Mouse (Mus musculus) right cerebral cortex, postnatal 25 days (tissue): ENCODE data around the gene Ppp2r5c.

Experiments
- DNase-seq: peaks from one replicate; pipeline ENCODE4 v3.0.0; 2022

Ppp2r5c gene

DNA sequence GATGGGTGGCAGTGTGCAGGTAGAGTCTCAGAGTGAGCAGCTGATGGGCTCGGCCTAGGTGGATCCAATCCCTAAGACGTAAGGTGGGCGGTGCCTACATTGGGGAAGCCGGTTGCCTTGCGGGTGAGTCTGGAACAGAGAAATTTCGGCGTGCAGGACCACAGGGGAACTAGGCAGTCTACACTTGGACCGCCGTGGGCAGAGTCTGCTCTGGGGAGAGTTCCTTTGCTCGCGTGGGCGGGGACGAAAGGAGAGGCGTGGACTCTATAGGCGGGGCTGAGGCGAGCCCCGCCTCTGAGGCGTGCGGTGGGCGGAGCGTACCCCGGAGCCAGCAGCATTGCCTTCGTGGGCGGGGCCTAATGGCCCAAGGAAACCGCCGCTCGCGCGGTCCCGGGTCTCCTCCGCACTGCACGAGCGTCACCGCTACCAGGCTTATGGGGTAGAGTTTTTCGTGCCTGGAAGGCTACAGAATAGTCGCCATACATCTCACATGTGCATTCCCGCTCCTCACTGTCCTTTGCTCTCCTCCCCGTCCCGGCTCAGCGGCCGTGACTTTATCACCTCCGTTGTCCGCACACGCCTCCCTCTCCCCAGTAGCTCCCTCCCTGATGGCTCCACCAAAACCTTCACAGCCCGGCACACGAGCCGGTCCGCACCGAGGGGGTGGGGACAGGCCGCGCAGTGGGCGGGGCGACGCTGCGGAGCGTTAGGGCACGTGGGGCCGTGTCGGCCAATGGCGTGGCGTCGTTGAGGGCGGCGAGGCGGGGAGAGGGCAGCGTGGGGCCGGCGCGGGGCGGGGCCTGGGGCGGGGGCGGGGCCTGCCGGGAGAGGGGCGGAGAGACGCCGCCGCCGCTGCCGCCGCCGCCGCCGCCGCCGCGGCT, at the start of gene Ppp2r5c:
Gene Ppp2r5c (plus strand): TSS at position 831 of the 881 bp plus-strand sequence.
- peak; percentile 95 for DNase-seq

DNA sequence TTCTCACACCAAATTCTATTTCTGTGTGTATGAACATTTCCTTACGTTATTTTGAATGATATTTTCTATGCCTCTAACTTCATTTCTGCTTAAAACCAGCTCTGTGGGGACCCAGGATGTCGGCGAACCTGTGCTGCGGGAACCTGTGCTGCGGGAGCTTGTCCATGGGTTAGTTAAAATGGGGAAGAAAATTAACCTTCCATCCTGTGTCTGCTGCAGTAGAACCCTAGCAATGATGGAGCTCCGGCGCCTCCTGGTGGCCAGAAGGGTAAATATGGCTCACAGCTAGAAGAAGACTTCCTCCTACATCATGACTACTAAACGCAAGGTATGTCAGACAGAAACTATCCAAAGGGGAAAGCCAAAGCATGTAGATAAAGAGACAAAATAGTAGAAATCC, 48.6 kb upstream of the Ppp2r5c start:
- peak; percentile 79 for DNase-seq

GRCm38 (mm10) chr12:110399161-110399560, 47.8 kb upstream of the Ppp2r5c start:
- no peak for DNase-seq

- no peak for DNase-seq
Observed at GRCm38 (mm10) chr12:110400936-110401335, 46.0 kb upstream of the Ppp2r5c start.

GRCm38 (mm10) chr12:110401871-110402270, 45.0 kb upstream of the Ppp2r5c start:
- no peak for DNase-seq

DNA sequence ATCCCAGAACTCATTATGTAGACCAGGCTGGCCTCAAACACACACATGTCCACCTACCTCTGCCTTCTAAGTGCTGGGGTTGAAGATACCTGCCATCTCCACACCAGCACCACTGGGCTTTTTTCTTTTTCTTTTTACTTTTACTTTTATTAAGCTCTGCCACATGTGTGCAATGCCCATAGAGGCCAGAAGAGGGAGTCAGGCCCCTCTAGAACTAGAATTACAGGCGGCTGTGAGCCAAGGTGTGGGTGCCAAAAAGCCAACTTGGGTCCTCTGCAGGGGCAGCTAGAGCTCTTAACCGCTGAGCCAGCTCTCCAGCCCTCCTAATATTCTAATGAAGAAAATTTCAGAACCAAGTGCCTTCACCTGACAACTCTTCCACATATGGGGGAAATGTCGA, 30.7 kb upstream of the Ppp2r5c start:
- no peak for DNase-seq

- no peak for DNase-seq
Observed at GRCm38 (mm10) chr12:110417023-110417986, 29.6 kb upstream of the Ppp2r5c start.

DNA sequence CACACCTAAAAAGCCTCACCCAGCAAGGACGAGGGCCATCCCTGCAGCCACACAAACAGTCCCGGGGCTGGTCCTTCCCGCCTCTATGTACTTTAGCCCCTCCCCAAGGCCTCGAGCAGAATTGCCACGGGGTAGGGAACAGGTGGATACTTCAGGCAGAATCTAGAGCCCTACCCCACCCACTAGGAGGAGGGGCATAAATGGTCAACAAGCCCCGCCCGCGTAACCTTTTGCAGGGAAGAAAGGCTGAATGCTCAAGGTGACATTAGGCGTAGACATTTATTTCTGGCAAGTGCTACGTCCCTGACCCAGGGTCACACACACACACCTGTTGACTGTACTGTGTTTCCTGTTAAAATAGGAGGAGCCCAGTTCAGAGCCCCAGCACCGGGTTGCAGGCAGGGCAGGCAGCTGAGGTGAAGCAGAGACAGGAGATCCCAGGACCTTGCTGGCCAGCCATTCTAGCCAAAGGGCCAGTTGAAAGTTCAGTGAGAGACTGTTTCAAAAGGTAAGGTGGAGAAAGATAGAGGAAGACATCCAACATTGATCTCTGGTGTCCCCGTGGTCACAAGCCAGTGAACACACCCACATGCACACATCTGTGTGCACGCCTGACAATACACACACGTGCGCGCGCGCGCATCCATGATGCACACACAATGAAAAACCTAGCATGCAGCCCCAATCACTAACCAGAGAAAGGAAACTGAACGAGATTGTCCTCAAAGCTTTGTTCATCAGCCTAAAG, 28.8 kb upstream of the Ppp2r5c start:
- DNase-seq = no peak

DNA sequence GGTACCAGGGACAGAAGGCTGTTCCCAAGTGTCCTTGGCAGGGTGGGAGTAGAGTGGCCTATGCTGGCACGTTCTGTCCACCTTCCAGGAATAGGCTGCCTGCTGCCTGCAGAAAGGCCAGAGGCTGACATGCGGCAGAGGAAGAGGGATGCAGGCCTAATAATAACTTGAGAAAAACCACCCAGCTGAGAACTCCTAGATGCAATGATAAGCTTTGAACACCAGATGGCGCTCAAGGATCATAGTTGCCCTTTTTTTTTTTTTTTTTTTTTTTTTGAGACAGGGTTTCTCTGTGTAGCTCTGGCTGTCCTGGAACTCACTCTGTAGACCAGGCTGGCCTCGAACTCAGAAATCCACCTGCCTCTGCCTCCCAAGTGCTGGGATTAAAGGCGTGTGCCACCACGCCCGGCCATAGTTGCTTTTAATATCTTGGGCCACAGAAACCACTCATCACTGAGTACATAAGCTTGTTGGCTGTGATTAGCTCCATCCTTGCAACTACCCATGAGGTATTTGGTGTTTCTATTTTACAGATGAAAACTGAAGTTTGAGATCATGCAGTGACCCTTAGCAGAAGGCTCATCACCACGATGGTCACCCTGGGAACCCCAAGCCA, 28.1 kb upstream of the Ppp2r5c start:
- DNase-seq = no peak

DNA sequence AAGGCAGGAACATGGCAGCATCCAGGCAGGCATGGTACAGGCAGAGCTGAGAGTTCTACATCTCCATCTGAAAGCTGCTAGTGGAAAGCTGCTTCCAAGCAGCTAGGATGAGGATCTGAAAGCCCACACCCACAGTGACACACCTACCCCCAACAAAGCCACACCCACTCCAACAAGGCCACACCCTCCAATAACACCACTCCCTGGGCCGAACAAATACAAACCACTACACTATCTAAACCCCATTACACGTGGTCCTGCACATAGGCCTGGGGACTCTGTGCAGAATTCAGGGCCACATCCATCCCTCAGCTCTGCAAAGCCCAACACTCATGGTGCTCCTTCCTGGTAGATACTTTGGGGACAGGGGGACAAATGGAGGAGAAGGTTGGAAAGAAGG, 27.0 kb upstream of the Ppp2r5c start:
- no peak for DNase-seq

GRCm38 (mm10) chr12:110421361-110421760, 25.6 kb upstream of the Ppp2r5c start:
- DNase-seq = no peak

GRCm38 (mm10) chr12:110424008-110424704, 22.8 kb upstream of the Ppp2r5c start:
- DNase-seq = no peak

GRCm38 (mm10) chr12:110426417-110427010, 20.4 kb upstream of the Ppp2r5c start:
- no peak for DNase-seq

- no peak for DNase-seq
Observed at GRCm38 (mm10) chr12:110429340-110429973, 17.5 kb upstream of the Ppp2r5c start.

- no peak for DNase-seq
Observed at GRCm38 (mm10) chr12:110429990-110430389, 16.9 kb upstream of the Ppp2r5c start.

- DNase-seq = no peak
Observed at GRCm38 (mm10) chr12:110431805-110432204, 15.1 kb upstream of the Ppp2r5c start.

GRCm38 (mm10) chr12:110436638-110437366, 10.1 kb upstream of the Ppp2r5c start:
- DNase-seq = no peak

DNA sequence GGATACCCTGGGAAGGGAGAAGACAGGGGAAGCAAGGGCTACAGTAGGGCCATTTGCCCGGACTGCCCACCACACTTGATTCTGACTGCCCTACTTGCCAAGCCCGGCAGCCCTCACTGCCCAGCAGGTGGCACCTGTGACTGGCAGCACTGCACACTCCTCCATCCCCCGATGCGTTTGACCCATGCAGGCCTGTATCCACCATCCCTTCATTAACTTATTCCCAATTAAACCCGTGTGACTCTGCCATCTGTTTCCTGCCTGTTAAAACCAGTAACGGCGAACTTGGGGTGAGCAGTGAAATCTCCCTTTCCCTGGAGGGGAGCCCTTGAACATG, 9.6 kb upstream of the Ppp2r5c start:
- no peak for DNase-seq

DNA sequence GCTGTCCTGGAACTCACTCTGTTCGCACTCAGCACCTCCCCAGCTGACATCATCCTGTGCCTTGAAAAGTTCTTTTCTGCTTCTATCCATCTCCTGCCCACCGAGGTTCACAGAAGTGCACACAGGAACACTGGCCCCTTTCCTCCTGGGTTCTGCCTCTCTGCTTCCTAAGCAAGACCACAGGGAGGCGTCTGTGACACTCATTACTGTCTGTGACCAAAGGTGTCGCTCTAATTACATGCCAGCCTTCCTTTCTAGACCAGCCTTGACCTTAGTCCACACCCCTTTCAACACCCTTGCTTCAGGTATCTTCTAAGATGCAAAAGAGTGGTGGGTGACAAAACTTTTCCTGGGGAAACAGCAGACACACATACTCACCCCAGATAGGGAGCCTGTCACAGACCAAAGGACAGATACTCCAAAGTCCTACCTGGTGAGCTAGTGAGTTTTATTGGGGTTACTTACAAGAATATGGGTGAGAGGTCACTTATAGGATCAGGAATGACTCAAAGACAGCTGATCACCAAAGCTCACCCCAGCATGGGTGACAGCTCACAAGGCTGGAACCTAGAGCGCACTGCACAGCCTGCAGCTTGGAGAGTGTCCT, 8.4 kb upstream of the Ppp2r5c start:
- DNase-seq = no peak

- no peak for DNase-seq
Observed at GRCm38 (mm10) chr12:110442238-110442637, 4.7 kb upstream of the Ppp2r5c start.
